Comparison of ENCODE assay signal across 12 mouse cellular contexts in the genomic region with DNA sequence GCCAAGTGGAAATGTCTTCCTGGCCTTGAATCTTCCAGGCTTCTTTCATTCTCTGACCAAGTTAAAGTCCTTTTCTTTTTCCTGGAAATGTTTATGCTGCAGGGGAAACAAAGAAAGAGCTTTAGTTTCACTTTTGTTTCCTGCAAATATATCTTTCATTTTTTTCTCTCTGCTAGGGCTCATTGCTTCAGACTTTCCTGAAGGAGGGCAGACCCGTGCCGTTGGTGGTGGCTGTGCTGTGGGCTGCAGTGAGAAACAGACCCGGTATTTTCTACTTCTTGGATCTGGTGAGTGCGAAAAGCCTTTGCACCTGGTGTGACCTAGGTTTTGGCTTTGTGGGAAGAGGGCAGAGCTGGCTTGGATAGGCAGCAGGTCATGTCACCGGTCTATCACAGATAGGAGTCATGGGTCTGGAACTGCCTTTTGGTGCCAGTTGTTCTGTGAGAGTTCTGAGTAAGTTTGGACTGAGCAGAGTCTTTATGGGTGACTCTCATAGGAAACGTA. TPM values are rescaled to one million over a fixed set of nuclear protein-coding genes. Genes with fewer than 3 reads are reported as not detected.
DNase-seq lines count a peak whose midpoint lies in the region; TF ChIP-seq lines count a peak whose summit lies in the region.
"Had no signal": no experiment of that assay in that cellular context is flagged by ENCODE, and none has a peak within 500 bp of the region (broad histone marks: within the 10 kb centered on the region; RNA-seq: fewer than 3 reads in every experiment).

No protein-coding gene starts in this region.

- peak overlapping the region; percentile 55 for H3K9ac ChIP-seq in heart, adult 2 months (ENCODE audit: low read depth, low read length)

- no peak for TF ChIP-seq EP300 in heart, adult 2 months (IDR thresholded peaks at IDR 0.05; ENCODE audit: insufficient read depth, low read depth, low read length)

- 58% methylated on average over 6 of the region's 6 CpGs for WGBS in heart, adult 2 months
- WGBS in macrophage (ENCODE audit: missing documents): 0% methylated on average over 5 of the region's 6 CpGs

- H3K27me3 ChIP-seq in heart, adult 2 months (ENCODE audit: control insufficient read depth, insufficient read depth, low read length): no peaks in the 10 kb centered on the region

- TF ChIP-seq POLR2A in heart, adult 2 months (IDR thresholded peaks at IDR 0.05; ENCODE audit: insufficient read depth, low read depth, low read length): no peak
- TF ChIP-seq POLR2A in embryonic fibroblast, embryonic 13.5 days (IDR thresholded peaks at IDR 0.05; ENCODE audit: low read depth, low read length): no peak

- intact Hi-C loops in heart, adult 2 months (cut with DNase I): loop anchor here (5.0 kb wide), 1 partner anchor 215 kb away; the partner anchor contains the start of gene Irgm1
- intact Hi-C loops in gastrocnemius, postnatal 36 days (cut with DNase I): no loop called here

- H3K4me1 ChIP-seq in heart, adult 2 months (ENCODE audit: control insufficient read depth, insufficient read depth, low read length): peaks cover 22% of the 10 kb centered on the region
- peaks cover 11% of the 10 kb centered on the region for H3K4me1 ChIP-seq in embryonic fibroblast, embryonic 13.5 days (ENCODE audit: control insufficient read depth, insufficient read depth, low read length)

- TF ChIP-seq CTCF in heart, adult 2 months (IDR thresholded peaks at IDR 0.05): no peak
- no peak for TF ChIP-seq CTCF in embryonic fibroblast, embryonic 13.5 days (IDR thresholded peaks at IDR 0.05; ENCODE audit: borderline replicate concordance, insufficient read depth, low read length)

- H3K79me2 ChIP-seq in heart, adult 2 months (replicated peaks; ENCODE audit: control insufficient read depth, insufficient read depth, low read length): no peaks in the 10 kb centered on the region
- H3K79me2 ChIP-seq in macrophage (ENCODE audit: inconsistent target): peaks cover 90% of the 10 kb centered on the region

- peak overlapping the region; percentile 79 for H3K27ac ChIP-seq in heart, adult 2 months
- H3K27ac ChIP-seq in embryonic fibroblast, embryonic 13.5 days (ENCODE audit: insufficient read depth, low read length): peak overlapping the region; percentile 18
- H3K27ac ChIP-seq in macrophage: peak overlapping the region; percentile 80

- DNase-seq in heart, adult 2 months: no peak
- no peak for DNase-seq in heart, adult 8-10 months (ENCODE audit: low spot score)
- peak; percentile 27 for DNase-seq in 3T3-L1 (ENCODE audit: low read depth, low spot score)
- DNase-seq in frontal cortex, postnatal 10 days (ENCODE audit: low spot score in 2 of 2): no peak
- DNase-seq in gastrocnemius, postnatal 36 days: no peak
- no peak for DNase-seq in urinary bladder, adult 2 months (ENCODE audit: low spot score)
- DNase-seq: adrenal gland, postnatal 25 days; kidney, postnatal 25 days had no signal

- H3K36me3 ChIP-seq in heart, adult 2 months (ENCODE audit: control insufficient read depth, insufficient read depth, low read length): peaks cover 9% of the 10 kb centered on the region
- 0 out of 2 replicates have a peak, but pooled peaks cover 6% of the 10 kb centered on the region for H3K36me3 ChIP-seq in macrophage (ENCODE audit: inconsistent target)

- H3K4me3 ChIP-seq in heart, adult 2 months: peak overlapping the region; percentile 9; the same call in 1 of the 2 replicates
- H3K4me3 ChIP-seq in embryonic fibroblast, embryonic 13.5 days (ENCODE audit: insufficient read depth, low read length): no peak overlapping the region
- peak overlapping the region; percentile 59 for H3K4me3 ChIP-seq in macrophage (ENCODE audit: inconsistent target)

RNA-seq across cellular contexts. Expression of gene Ifi47, which starts 10.5 kb away (rescaled TPM):
- 1 to 10 TPM; 2.5 to 3.3 TPM for total RNA-seq in heart, adult 2 months (2021)
- 2.6 and 3.3 TPM in 2 replicates for polyA plus RNA-seq in heart, adult 2 months (2012; rRNA removed)
- total RNA-seq in heart, adult 8-10 months (2022): 1 to 10 TPM; 2.2 to 3.0 (median 2.7) TPM
- 4.8 and 7.6 TPM in 2 replicates for polyA plus RNA-seq in embryonic fibroblast, embryonic 13.5 days (2011; ENCODE audit: insufficient read length, low read depth, missing spikeins)
- total RNA-seq in macrophage (2018; cell fraction: chromatin; rRNA removed): 100 to 1,000 TPM in 13 of 26 experiments, 10 to 100 TPM in 11, 1 to 10 TPM in 2; 6.9 to 403 (median 98.1) TPM
- total RNA-seq in macrophage (2018; cell fraction: cytosol; rRNA removed): 100 to 1,000 TPM in 15 of 26 experiments, 10 to 100 TPM in 11; 52.2 to 394 (median 215) TPM
- 100 to 1,000 TPM in 16 of 26 experiments, 10 to 100 TPM in 10; 27.4 to 356 (median 184) TPM for total RNA-seq in macrophage (2018; cell fraction: nucleus; rRNA removed)
- 34.8 to 249 TPM (median 64.0 TPM) in 3 replicates for polyA plus RNA-seq in macrophage (2018)
- total RNA-seq in gastrocnemius, postnatal 36 days (2021): under 1 TPM; 0.59 to 0.64 TPM
- 16.0 and 23.9 TPM in 2 replicates for polyA plus RNA-seq in urinary bladder, adult 2 months (2012; rRNA removed)

RNA-seq across cellular contexts. Expression of gene Tgtp2, which starts 22.9 kb away (rescaled TPM):
- total RNA-seq in heart, adult 2 months (2021): 1 to 10 TPM; 1.2 to 6.9 TPM
- polyA plus RNA-seq in heart, adult 2 months (2012; rRNA removed): 7.2 and 10.3 TPM in 2 replicates
- 1 to 10 TPM; 2.1 to 3.9 (median 3.1) TPM for total RNA-seq in heart, adult 8-10 months (2022)
- polyA plus RNA-seq in embryonic fibroblast, embryonic 13.5 days (2011; ENCODE audit: insufficient read length, low read depth, missing spikeins): 6.4 and 6.5 TPM in 2 replicates
- total RNA-seq in macrophage (2018; cell fraction: chromatin; rRNA removed): 100 to 1,000 TPM in 13 of 26 experiments, 10 to 100 TPM in 8, 1 to 10 TPM in 5; 3.2 to 381 (median 96.4) TPM
- total RNA-seq in macrophage (2018; cell fraction: cytosol; rRNA removed): 100 to 1,000 TPM in 14 of 26 experiments, 10 to 100 TPM in 12; 22.0 to 727 (median 214) TPM
- total RNA-seq in macrophage (2018; cell fraction: nucleus; rRNA removed): 100 to 1,000 TPM in 15 of 26 experiments, 10 to 100 TPM in 11; 14.5 to 657 (median 295) TPM
- polyA plus RNA-seq in macrophage (2018): 27.3 to 134 TPM (median 32.0 TPM) in 3 replicates
- 1 to 10 TPM in 1 of 2 experiments, under 1 TPM in 1; 0.33 to 1.1 TPM for total RNA-seq in gastrocnemius, postnatal 36 days (2021)
- 17.4 and 36.5 TPM in 2 replicates for polyA plus RNA-seq in urinary bladder, adult 2 months (2012; rRNA removed)
- polyA plus RNA-seq: embryonic facial prominence, embryonic 11.5 days had no signal

RNA-seq across cellular contexts. Expression of gene Olfr1396, which starts 27.8 kb away (rescaled TPM):
- 1 to 10 TPM in 1 of 2 experiments, under 1 TPM in 1; 0.97 to 1.4 TPM for total RNA-seq in heart, adult 2 months (2021)
- polyA plus RNA-seq in heart, adult 2 months (2012; rRNA removed): 4.4 and 9.7 TPM in 2 replicates
- 1 to 10 TPM in 3 of 4 experiments, under 1 TPM in 1; 0.72 to 1.3 (median 1.1) TPM for total RNA-seq in heart, adult 8-10 months (2022)
- polyA plus RNA-seq in embryonic fibroblast, embryonic 13.5 days (2011; ENCODE audit: insufficient read length, low read depth, missing spikeins): not detected in 2 replicates
- under 1 TPM in 2 of 26 experiments, not detected in 24; 0.38 to 0.63 TPM for total RNA-seq in macrophage (2018; cell fraction: chromatin; rRNA removed)
- total RNA-seq in macrophage (2018; cell fraction: cytosol; rRNA removed): not detected
- total RNA-seq in macrophage (2018; cell fraction: nucleus; rRNA removed): under 1 TPM in 2 of 26 experiments, not detected in 24; 0.14 to 0.36 TPM
- not detected in 3 replicates for polyA plus RNA-seq in macrophage (2018)
- total RNA-seq in gastrocnemius, postnatal 36 days (2021): not detected
- polyA plus RNA-seq in urinary bladder, adult 2 months (2012; rRNA removed): 0.06 and 0.14 TPM in 2 replicates
- polyA plus RNA-seq: C2C12; embryonic facial prominence, embryonic 11.5 days had no signal

RNA-seq across cellular contexts. Expression of gene 9930111J21Rik2, which starts 35.9 kb away (rescaled TPM):
- total RNA-seq in heart, adult 2 months (2021): 1 to 10 TPM; 5.5 to 7.1 TPM
- 1.9 and 4.9 TPM in 2 replicates for polyA plus RNA-seq in heart, adult 2 months (2012; rRNA removed)
- total RNA-seq in heart, adult 8-10 months (2022): 1 to 10 TPM; 4.7 to 6.0 (median 5.6) TPM
- 2.4 and 6.0 TPM in 2 replicates for polyA plus RNA-seq in embryonic fibroblast, embryonic 13.5 days (2011; ENCODE audit: insufficient read length, low read depth, missing spikeins)
- 100 to 1,000 TPM in 21 of 26 experiments, 10 to 100 TPM in 5; 39.0 to 542 (median 279) TPM for total RNA-seq in macrophage (2018; cell fraction: chromatin; rRNA removed)
- total RNA-seq in macrophage (2018; cell fraction: cytosol; rRNA removed): 100 to 1,000 TPM in 19 of 26 experiments, 10 to 100 TPM in 7; 41.5 to 220 (median 127) TPM
- 100 to 1,000 TPM in 19 of 26 experiments, 10 to 100 TPM in 7; 48.5 to 419 (median 203) TPM for total RNA-seq in macrophage (2018; cell fraction: nucleus; rRNA removed)
- polyA plus RNA-seq in macrophage (2018): 39.3 to 117 TPM (median 92.6 TPM) in 3 replicates
- 1 to 10 TPM; 1.6 to 1.7 TPM for total RNA-seq in gastrocnemius, postnatal 36 days (2021)
- 5.9 and 7.8 TPM in 2 replicates for polyA plus RNA-seq in urinary bladder, adult 2 months (2012; rRNA removed)

RNA-seq across cellular contexts. Expression of gene Olfr1395, which starts 55.2 kb away (rescaled TPM):
- total RNA-seq in heart, adult 2 months (2021): not detected
- polyA plus RNA-seq in heart, adult 2 months (2012; rRNA removed): 0.12 TPM in 1 of 2 replicates, not detected in the other
- not detected for total RNA-seq in heart, adult 8-10 months (2022)
- polyA plus RNA-seq in embryonic fibroblast, embryonic 13.5 days (2011; ENCODE audit: insufficient read length, low read depth, missing spikeins): not detected in 2 replicates
- 1 to 10 TPM in 6 of 26 experiments, under 1 TPM in 4, not detected in 16; 0.63 to 2.4 (median 1.2) TPM for total RNA-seq in macrophage (2018; cell fraction: chromatin; rRNA removed)
- total RNA-seq in macrophage (2018; cell fraction: cytosol; rRNA removed): under 1 TPM in 6 of 26 experiments, not detected in 20; 0.06 to 0.10 (median 0.07) TPM
- total RNA-seq in macrophage (2018; cell fraction: nucleus; rRNA removed): under 1 TPM in 8 of 26 experiments, not detected in 18; 0.15 to 0.72 (median 0.36) TPM
- polyA plus RNA-seq in macrophage (2018): not detected in 3 replicates
- total RNA-seq in gastrocnemius, postnatal 36 days (2021): not detected
- polyA plus RNA-seq in urinary bladder, adult 2 months (2012; rRNA removed): not detected in 2 replicates
- total RNA-seq: adrenal gland, postnatal 25 days had no signal
- polyA plus RNA-seq: C2C12; embryonic facial prominence, embryonic 11.5 days had no signal

Comparison
In these comparisons a context has a peak if more than half of its experiments do, and no peak if none do; other contexts are left out.
1. H3K27ac ChIP-seq: peak in every context shown above with its lines; median percentile 80 in macrophage; 79 in heart, adult 2 months; 18 in embryonic fibroblast, embryonic 13.5 days.